Mouse (Mus musculus): ENCODE measurements at regions not wholly inside any gene's neighbourhood (a gene's known extent, or its start where the extent isn't known, plus 50 kb on each side); places are given as distances from the start of the nearest gene placed in this dataset.

- no peak for TF ChIP-seq GATA1 (IDR thresholded peaks at IDR 0.05; ENCODE audit: borderline replicate concordance, low read length)
- no peak for TF ChIP-seq FLI1 (IDR thresholded peaks at IDR 0.05; ENCODE audit: low read length)
These were observed 421.2 kb upstream of the Fam92a start for GRCm38 (mm10) chr4:12592973-12593372.

Measured in megakaryocyte, embryonic 14.5 days (primary cell).